Mouse (Mus musculus) heart, embryonic 14.5 days (tissue): ENCODE results near the gene Stx11. TPM values are rescaled to one million over a fixed set of nuclear protein-coding genes. Genes with fewer than 3 reads are reported as not detected.

ENCODE experiments used
- ATAC-seq: fragments of 200-750 bp; cut with Nextera tagmentation; 2 replicates; pipeline ENCODE4 v1.8.0; 2017; ENCODE audit warnings: low read depth, moderate TSS enrichment; ENCODE audit not compliant: insufficient number of reproducible peaks, insufficient read depth, low FRiP score
- H3K27ac ChIP-seq, 2 experiments: fragments of 200-500 bp in 1 of 2; fragments of 300-500 bp in 1 of 2; sonication (generic) in 1 of 2; replicated peaks in 1 of 2; 2 replicates each; pipeline ENCODE4 v1.5.1; 2012 to 2014; ENCODE audit warnings: low read depth in 2 of 2, low read length in 2 of 2, control low read depth in 1 of 2, mild to moderate bottlenecking in 1 of 2, mixed read lengths in 1 of 2; ENCODE audit not compliant: control insufficient read depth in 1 of 2, insufficient read depth in 1 of 2
- H3K27me3 ChIP-seq: fragments of 300-500 bp; sonication (generic); 2 replicates; pipeline ENCODE4 v1.6.1; 2014; ENCODE audit warnings: mild to moderate bottlenecking, low read length, control low read depth; ENCODE audit not compliant: control insufficient read depth, insufficient read depth
- H3K36me3 ChIP-seq: fragments of 300-500 bp; sonication (generic); 2 replicates; pipeline ENCODE4 v1.6.1; 2014; ENCODE audit warnings: mild to moderate bottlenecking, control low read depth, low read length, mixed read lengths; ENCODE audit not compliant: control insufficient read depth, insufficient read depth
- H3K4me1 ChIP-seq, 2 experiments: fragments of 200-500 bp in 1 of 2; fragments of 300-500 bp in 1 of 2; sonication (generic) in 1 of 2; 2 replicates each; pipeline ENCODE4 v1.6.1; 2012 to 2014; ENCODE audit warnings: low read length in 2 of 2, control low read depth in 1 of 2, mixed read lengths in 1 of 2; ENCODE audit not compliant: control insufficient read depth in 2 of 2, insufficient read depth in 2 of 2
- H3K4me2 ChIP-seq: fragments of 300-500 bp; sonication (generic); 2 replicates; pipeline ENCODE4 v1.6.1; 2014; ENCODE audit warnings: mild to moderate bottlenecking, low read length
- H3K4me3 ChIP-seq, 2 experiments: fragments of 200-500 bp in 1 of 2; fragments of 300-500 bp in 1 of 2; sonication (generic) in 1 of 2; 2 replicates each; pipeline ENCODE4 v1.5.1; 2012 to 2014; ENCODE audit warnings: low read length in 2 of 2, mild to moderate bottlenecking in 2 of 2, control low read depth in 1 of 2, low read depth in 1 of 2, moderate library complexity in 1 of 2; ENCODE audit not compliant: control insufficient read depth in 1 of 2, insufficient read depth in 1 of 2
- H3K9ac ChIP-seq: fragments of 300-500 bp; sonication (generic); 2 replicates; pipeline ENCODE4 v1.6.1; 2014; ENCODE audit warnings: mild to moderate bottlenecking, low read length
- H3K9me3 ChIP-seq: fragments of 300-500 bp; sonication (generic); 2 replicates; pipeline ENCODE4 v1.6.1; 2016; ENCODE audit warnings: low read length, control low read depth; ENCODE audit not compliant: control insufficient read depth
- WGBS: fragments of 180-500 bp; shearing (Covaris S2); extraction: QIAGEN DNeasy Blood & Tissue Kit; methylation state at CpG from one replicate; pipeline ENCODE4 v1.1.7; 2014; 5-methylcytosine and 5-hydroxymethylcytosine counted together
- polyA plus RNA-seq: library from polyadenylated mRNA; unstranded; fragments of >200 nt; fragmentation: Nextera tagmentation; extraction: Ambion mirVana; gene quantifications from 2 replicates; pipeline ENCODE4 v1.2.1, GENCODE M21; 2014

The Stx11 gene
- polyA plus RNA-seq, 1 experiment from 2014 or later: 7.6 TPM

DNA sequence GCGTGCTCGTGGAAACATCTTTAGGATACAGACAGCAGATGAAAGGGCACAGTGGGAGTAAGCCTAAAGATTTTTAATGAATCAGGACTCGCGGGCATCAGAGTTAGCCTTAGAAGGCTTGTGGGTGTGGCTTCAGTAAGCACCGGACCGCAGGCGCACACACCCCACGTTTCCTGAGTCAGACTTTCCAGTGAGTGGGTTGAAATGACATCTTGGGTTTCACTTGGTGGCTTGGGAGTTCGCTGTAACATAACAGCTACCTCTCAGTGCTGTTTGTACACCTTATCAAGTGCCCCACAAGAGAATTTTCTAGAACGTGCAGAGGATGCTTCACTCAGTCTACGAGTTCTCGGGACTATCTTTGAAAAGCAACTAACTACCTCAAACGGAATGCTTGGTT lies 75.7 kb downstream of the Stx11 start:
- WGBS: 53% methylated on average over 13 of the region's 13 CpGs
- Histone ChIP-seq H3K27ac (no peak overlapping the region), H3K4me2 (no peak overlapping the region), H3K9me3 (no peaks in the 10 kb centered on the region), H3K4me3 (no peak overlapping the region), H3K4me1 (peaks cover 0 to 3% of the 10 kb centered on the region in 2 experiments; a peak in 1 of 4 replicates), H3K27me3 (no peaks in the 10 kb centered on the region), H3K36me3 (no peaks in the 10 kb centered on the region), H3K9ac (no peak overlapping the region)
- ATAC-seq: no peak

Other genes with a start within 250 kb of the Stx11 start
- gene Utrn, start 94.9 kb downstream of the Stx11 start, polyA plus RNA-seq: 65.3 and 67.0 TPM in 2 replicates
- 31.6 and 32.8 TPM in 2 replicates for gene Sf3b5, start 41.0 kb upstream of the Stx11 start, polyA plus RNA-seq
- gene Plagl1, start 96.2 kb upstream of the Stx11 start, polyA plus RNA-seq: 279 and 282 TPM in 2 replicates
- gene Zc2hc1b, start 213.7 kb upstream of the Stx11 start, polyA plus RNA-seq: not detected in 2 replicates
- 46.8 and 48.8 TPM in 2 replicates for gene Ltv1, start 228.9 kb upstream of the Stx11 start, polyA plus RNA-seq